In genomic region chr3:52196047-52196935, GRCm38 (mm10) we compare ENCODE assay signal across 8 mouse cellular contexts.
A peak's percentile ranks its signal among the peaks of the same experiment; 100 is the strongest.
DNase-seq lines count a peak whose midpoint lies in the region; ATAC-seq and TF ChIP-seq lines count a peak whose summit lies in the region.

No protein-coding gene starts in this region.

- peak overlapping the region; percentile 65 for H3K4me2 ChIP-seq in forebrain, embryonic 15.5 days (replicated peaks)
- H3K4me2 ChIP-seq in lung, postnatal 0 days (replicated peaks; ENCODE audit: low read depth, low read length), result peak overlapping the region; percentile 75

- H3K27me3 ChIP-seq in forebrain, embryonic 15.5 days, result no peaks in the 10 kb centered on the region
- no peaks in the 10 kb centered on the region for H3K27me3 ChIP-seq in lung, postnatal 0 days (replicated peaks; ENCODE audit: insufficient read depth, low read length)

- H3K4me1 ChIP-seq in ES-E14 (ENCODE audit: control insufficient read depth in 2 of 2, insufficient read depth in 2 of 2, low read length in 2 of 2, poor library complexity in 1 of 2), result peaks cover 0 to 2% of the 10 kb centered on the region in 2 experiments; a peak in 1 of 4 replicates
- H3K4me1 ChIP-seq in forebrain, embryonic 15.5 days, result peaks cover 15% of the 10 kb centered on the region
- H3K4me1 ChIP-seq in lung, postnatal 0 days (ENCODE audit: insufficient read depth, low read depth, low read length), result peaks cover 11% of the 10 kb centered on the region

- no peak; the same call in 1 of the 2 replicates for TF ChIP-seq EP300 in lung, postnatal 0 days (IDR thresholded peaks at IDR 0.05)

- H3K4me3 ChIP-seq in ES-E14 (ENCODE audit: insufficient read depth in 1 of 2, low read depth in 1 of 2, low read length in 2 of 2, poor library complexity in 1 of 2, severe bottlenecking in 1 of 2), result peak overlapping the region; percentile 47 to 61
- peak overlapping the region; percentile 42 for H3K4me3 ChIP-seq in forebrain, embryonic 15.5 days
- peak overlapping the region; percentile 41 for H3K4me3 ChIP-seq in lung, postnatal 0 days (ENCODE audit: low read depth, low read length)

- WGBS in forebrain, embryonic 15.5 days, result 2% methylated on average over 38 of the region's 39 CpGs
- whole genome bisulfite sequencing in lung, postnatal 0 days, result 7% methylated on average over 19 of the region's 39 CpGs

- no peak overlapping the region for H3K27ac ChIP-seq in ES-E14 (ENCODE audit: insufficient read depth, low read depth, low read length, poor library complexity, severe bottlenecking)
- peak overlapping the region; percentile 85 for H3K27ac ChIP-seq in forebrain, embryonic 15.5 days (replicated peaks)
- H3K27ac ChIP-seq in lung, postnatal 0 days (ENCODE audit: low read length), result peak overlapping the region; percentile 64; the same call in 1 of the 2 replicates

- in situ Hi-C loops in ES-E14 (cut with MboI; ENCODE audit: low sequenced_read_pairs in 2 of 2, unreplicated experiment in 2 of 2), result no loop called here

- H3K9ac ChIP-seq in ES-E14 (ENCODE audit: insufficient read depth, low read depth, low read length, poor library complexity, severe bottlenecking), result peak overlapping the region; percentile 13; the same call in 1 of the 2 replicates
- H3K9ac ChIP-seq in forebrain, embryonic 15.5 days (replicated peaks), result peak overlapping the region; percentile 75
- 0 out of 2 replicates have a peak overlapping the region, but pooled peaks have one; percentile 44 for H3K9ac ChIP-seq in lung, postnatal 0 days (replicated peaks; ENCODE audit: low read depth)

- TF ChIP-seq CTCF in lung, postnatal 0 days (IDR thresholded peaks at IDR 0.05), result peak; percentile 89

- peak; percentile 54 for DNase-seq in ES-E14 (ENCODE audit: low read depth, low spot score)
- DNase-seq in heart, postnatal 4 days, result peak; percentile 86
- peak; percentile 82 to 88 for DNase-seq in layer of hippocampus, postnatal 10 days (ENCODE audit: low spot score in 2 of 2)
- peak; percentile 86 for DNase-seq in lung, postnatal 0 days (ENCODE audit: low spot score)
- peak; percentile 48 for DNase-seq in ovary, adult 18-20 months (ENCODE audit: low spot score)
- peak; percentile 67 for DNase-seq in thymus, postnatal 0 days (ENCODE audit: low spot score)

- H3K9me3 ChIP-seq in ES-E14 (ENCODE audit: control insufficient read depth, insufficient read depth, low read depth, low read length), result no peaks in the 10 kb centered on the region
- no peaks in the 10 kb centered on the region for H3K9me3 ChIP-seq in forebrain, embryonic 15.5 days
- no peaks in the 10 kb centered on the region for H3K9me3 ChIP-seq in lung, postnatal 0 days (ENCODE audit: low read length)

- no peaks in the 10 kb centered on the region for H3K36me3 ChIP-seq in ES-E14 (ENCODE audit: control insufficient read depth, insufficient read depth, low read length, poor library complexity, severe bottlenecking)
- H3K36me3 ChIP-seq in forebrain, embryonic 15.5 days, result no peaks in the 10 kb centered on the region
- H3K36me3 ChIP-seq in lung, postnatal 0 days (ENCODE audit: insufficient read depth, low read length), result no peaks in the 10 kb centered on the region

- peak; percentile 62 for ATAC-seq in cerebellum, adult (ENCODE audit: insufficient number of reproducible peaks, low FRiP score, low TSS enrichment)
- peak; percentile 91 for ATAC-seq in forebrain, embryonic 15.5 days (replicated peaks)
- ATAC-seq in lung, postnatal 0 days, result peak; percentile 70

TF ChIP-seq in ES-E14, 5 proteins besides CTCF, POLR2A, EP300 and RAD21:
- TF ChIP-seq CHD2 (IDR thresholded peaks at IDR 0.05; ENCODE audit: low read depth, low read length) (no peak), ZNF384 (IDR thresholded peaks at IDR 0.05; ENCODE audit: low read depth, low read length) (peak; percentile 89), ZC3H11A (IDR thresholded peaks at IDR 0.05; ENCODE audit: borderline replicate concordance, low read depth, low read length) (peak; percentile 35; the same call in 1 of the 2 replicates)

Comparison
In these comparisons a context has a peak if more than half of its experiments do, and no peak if none do; other contexts are left out.
1. H3K9ac ChIP-seq: peak in every context shown above with its lines; median percentile 75 in forebrain, embryonic 15.5 days; 44 in lung, postnatal 0 days; 13 in ES-E14.